Mouse (Mus musculus): Measurements from ENCODE around the gene Rasgrp3.
"Not testable (repeated sequence)": the region's sequence is repeated elsewhere in the genome, so short reads cannot be mapped to it uniquely, and the experiment has no call there.

Gene Rasgrp3

GRCm38 (mm10) chr17:75435599-75435998, at the start of gene Rasgrp3:
TSS of gene Rasgrp3 (plus strand) at chr17:75435896.
- DNase-seq (ENCODE audit: extremely low spot score, low spot score), result no peak

DNA sequence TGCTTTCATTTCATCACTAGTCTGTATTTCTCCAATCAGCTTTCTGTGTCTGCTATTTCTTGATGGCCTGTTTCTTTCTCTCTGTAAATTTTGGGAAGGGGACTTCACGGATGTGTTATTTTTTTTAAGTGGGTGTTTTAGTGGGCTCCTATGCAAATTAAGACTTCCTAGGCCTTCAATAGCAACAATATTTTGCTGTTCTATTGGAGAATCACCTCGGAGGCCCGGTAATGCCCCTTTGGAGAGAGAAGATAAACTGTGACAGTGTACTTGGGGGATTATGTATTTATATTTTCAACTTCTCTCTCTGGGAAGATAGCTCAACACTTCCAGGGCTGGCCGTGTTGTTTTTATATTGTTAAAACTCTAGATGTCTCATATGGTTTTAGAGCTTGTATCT, 47.3 kb upstream of the Rasgrp3 start:
- no peak for DNase-seq (ENCODE audit: extremely low spot score, low spot score)

GRCm38 (mm10) chr17:75390142-75390541, 45.6 kb upstream of the Rasgrp3 start:
- DNase-seq (ENCODE audit: extremely low spot score, low spot score), result no peak

DNA sequence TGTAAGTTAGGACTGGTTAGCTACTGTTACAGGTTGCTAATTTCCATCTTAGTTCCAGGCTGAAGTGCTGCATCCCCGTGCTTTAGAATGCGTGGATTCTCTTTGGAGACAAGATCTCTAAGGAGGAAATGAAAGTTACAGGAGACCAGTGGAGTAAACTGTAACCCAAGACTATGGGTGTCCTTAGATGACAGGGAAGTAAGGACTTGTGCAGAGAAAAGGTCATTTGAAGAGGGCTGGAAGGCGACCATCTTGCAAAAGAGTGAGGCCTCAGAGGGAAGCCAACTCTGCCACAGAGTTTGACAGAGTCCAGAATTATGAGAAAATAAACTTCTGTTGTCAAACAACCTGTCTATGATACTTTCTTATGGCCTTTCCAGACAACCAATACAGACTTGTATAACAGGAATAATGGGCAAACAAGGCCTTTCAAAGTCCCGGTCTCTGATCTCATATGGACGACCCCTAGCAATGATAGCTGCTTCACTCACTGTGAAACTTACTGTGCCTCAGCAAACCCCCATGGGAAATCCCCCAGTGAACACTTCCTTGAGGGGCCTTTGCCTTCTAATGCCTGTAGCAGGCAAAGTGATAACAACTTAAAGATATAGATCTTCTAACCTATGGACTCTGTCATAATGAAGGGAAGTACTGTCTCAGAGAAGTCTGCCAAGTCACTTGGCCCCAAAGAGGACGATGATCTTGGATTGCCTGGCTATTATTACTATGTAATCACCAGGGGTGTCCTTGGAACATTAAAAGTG, 44.1 kb upstream of the Rasgrp3 start:
- DNase-seq (ENCODE audit: extremely low spot score, low spot score), result no peak

DNA sequence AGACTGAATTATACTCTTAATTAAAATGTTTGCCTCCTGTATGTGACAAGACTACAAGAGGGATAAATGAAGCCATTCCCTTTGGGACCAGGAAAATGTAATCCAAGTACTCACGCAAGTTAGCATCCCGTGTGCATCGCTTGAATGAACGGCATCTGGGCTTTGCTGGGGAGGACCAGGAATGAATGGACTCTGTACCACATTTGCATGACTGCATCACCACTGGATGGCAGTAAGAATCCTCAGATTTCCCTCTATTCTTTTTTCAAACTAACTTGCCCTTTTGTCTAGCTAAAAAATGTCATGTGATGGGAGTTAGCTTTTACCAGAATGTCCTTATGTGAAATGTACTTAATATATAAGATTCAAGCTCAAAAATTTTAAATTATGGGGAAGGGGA, 29.3 kb upstream of the Rasgrp3 start:
- no peak for DNase-seq (ENCODE audit: extremely low spot score, low spot score)

- DNase-seq (ENCODE audit: extremely low spot score, low spot score), result no peak
Measured at GRCm38 (mm10) chr17:75416861-75417260, 18.8 kb upstream of the Rasgrp3 start.

DNA sequence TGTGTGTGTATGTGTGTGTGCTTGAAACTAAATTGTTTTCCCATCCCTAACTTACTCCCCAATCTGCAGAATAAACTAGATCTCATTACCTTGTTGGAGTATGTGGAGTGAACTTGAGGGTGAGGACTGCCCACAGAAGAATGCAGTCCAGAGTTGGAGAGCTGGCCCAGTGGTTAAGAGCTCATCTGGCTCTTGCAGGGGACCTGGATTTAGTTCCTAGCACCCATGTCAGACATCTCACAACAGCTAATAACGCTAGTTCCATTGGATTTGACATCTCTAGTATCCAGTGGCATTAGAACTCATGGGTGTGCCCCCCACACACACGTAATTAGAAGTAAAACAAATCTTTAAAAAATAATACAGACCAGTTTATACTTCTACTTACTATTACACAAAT, 1.5 kb upstream of the Rasgrp3 start:
- no peak for DNase-seq (ENCODE audit: extremely low spot score, low spot score)

GRCm38 (mm10) chr17:75434871-75435270, 825 bp upstream of the Rasgrp3 start:
- no peak for DNase-seq (ENCODE audit: extremely low spot score, low spot score)

GRCm38 (mm10) chr17:75436095-75436494, 399 bp downstream of the Rasgrp3 start:
- DNase-seq (ENCODE audit: extremely low spot score, low spot score), result no peak

DNA sequence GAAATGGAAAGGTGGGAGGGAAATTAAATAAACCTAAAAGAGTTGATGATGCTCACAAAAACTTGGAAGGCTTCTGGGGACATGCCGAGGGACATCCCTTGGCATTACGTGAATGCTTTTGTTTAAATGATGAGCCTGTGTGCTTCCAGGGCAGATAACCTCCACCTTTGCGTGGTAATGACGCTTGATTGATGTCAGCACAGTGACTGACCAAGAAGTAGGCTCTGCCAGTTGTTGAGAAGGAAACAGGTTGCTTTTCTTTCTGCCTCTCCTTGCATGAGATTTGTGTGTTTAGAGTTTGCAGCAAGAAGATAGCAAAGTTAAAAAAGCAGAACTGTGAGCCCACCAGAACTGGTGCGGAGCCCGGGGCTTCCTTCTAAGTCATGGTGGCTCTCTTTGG, 1.1 kb downstream of the Rasgrp3 start:
- DNase-seq (ENCODE audit: extremely low spot score, low spot score), result no peak

DNA sequence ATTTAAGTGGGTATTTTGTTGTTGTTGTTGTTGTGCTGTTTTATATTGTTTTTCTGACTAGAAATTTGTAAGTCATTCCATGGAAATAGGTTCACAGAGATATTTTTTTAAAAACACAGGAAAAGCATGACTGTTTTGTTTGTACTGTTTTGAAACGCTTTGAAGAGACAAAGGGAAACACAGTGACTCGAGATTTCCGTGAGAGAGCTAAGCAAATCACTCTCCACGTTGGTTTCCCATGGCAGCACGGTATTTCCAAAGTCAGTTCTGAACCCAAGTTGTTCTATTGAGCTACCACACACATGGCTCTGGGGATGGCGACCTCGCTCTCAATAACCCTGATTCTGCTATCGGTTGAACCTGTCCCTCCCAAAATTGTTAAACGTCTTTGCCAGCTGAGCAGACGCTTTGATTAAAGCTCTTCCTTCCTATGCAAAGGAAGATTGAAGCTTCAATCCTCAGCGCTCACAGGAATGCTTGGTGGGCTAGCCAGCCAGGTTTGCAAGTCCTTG, 1.6 kb downstream of the Rasgrp3 start:
- no peak for DNase-seq (ENCODE audit: extremely low spot score, low spot score)

- no peak for DNase-seq (ENCODE audit: extremely low spot score, low spot score)
Measured at GRCm38 (mm10) chr17:75438162-75438561, 2.5 kb downstream of the Rasgrp3 start.

DNA sequence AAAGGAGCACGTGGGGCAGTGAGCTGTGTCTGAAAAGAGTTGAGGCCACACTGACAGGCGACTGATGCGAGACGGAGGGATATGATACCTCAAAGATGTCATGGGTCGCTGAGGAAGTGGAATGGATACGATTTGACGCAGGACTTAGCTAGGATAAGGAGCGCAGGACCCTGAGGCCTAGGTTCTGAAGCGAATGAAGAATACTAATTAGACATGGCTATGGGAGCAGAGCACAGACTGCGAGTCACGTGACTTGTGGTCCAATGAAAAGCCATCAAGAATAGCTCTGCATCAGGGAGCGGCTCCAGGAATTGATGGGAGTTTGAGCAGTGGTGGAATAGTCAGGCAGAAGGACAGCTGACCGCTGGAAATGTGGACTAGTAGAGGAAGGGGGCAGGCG, 3.4 kb downstream of the Rasgrp3 start:
- DNase-seq (ENCODE audit: extremely low spot score, low spot score), result no peak

DNA sequence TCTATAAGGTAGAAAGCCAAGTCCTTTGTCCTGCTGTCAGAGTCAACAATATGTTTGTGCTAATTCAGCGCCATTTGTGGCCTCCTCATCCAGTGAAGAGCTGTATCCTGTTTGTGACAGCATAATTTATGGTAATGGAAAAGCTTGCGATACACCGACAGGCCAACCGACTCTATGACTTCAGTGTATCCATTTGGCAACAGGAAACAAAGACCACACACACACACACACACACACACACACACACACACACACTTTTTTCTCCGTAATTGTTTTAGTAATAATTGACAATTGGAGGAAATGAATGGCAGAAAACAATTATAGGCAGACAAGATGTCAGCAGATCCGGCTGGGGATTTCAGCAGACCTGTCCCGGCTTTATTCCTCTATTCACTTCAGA, 4.9 kb downstream of the Rasgrp3 start:
- DNase-seq (ENCODE audit: extremely low spot score, low spot score), result no peak

- DNase-seq (ENCODE audit: extremely low spot score, low spot score), result no peak
Measured at GRCm38 (mm10) chr17:75441260-75441830, 5.6 kb downstream of the Rasgrp3 start.

- no peak for DNase-seq (ENCODE audit: extremely low spot score, low spot score)
Measured at GRCm38 (mm10) chr17:75442352-75442751, 6.7 kb downstream of the Rasgrp3 start.

DNA sequence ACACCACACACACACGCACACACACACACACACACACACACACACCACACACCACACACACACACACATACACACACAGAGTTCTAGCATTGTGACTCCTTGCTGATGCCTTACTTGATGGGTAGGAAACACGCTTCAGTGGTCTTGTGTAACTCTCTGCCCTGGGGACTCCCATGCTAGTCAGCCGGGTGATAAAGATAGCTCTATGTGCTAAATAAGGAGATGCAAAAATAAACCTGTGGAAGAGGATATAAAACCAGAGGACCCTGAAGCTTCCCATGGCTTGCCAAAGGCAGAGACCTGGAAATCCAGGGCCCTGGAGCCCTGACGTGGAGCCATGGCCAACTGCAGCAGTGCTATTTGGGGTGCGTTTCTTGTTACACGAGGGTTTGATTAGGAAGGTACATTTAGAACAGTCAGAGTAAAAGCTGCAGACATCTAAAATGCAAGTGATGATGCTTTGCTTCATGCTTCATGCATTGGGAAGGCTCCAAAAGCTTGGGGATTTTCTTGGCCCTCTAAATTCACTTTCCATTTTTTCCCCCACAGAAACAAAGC, 7.4 kb downstream of the Rasgrp3 start:
- no peak for DNase-seq (ENCODE audit: extremely low spot score, low spot score)

GRCm38 (mm10) chr17:75448257-75448656, 12.6 kb downstream of the Rasgrp3 start:
- DNase-seq (ENCODE audit: extremely low spot score, low spot score), result no peak

GRCm38 (mm10) chr17:75449022-75449421, 13.3 kb downstream of the Rasgrp3 start:
- DNase-seq (ENCODE audit: extremely low spot score, low spot score), result no peak

- no peak for DNase-seq (ENCODE audit: extremely low spot score, low spot score)
Measured at GRCm38 (mm10) chr17:75452313-75452712, 16.6 kb downstream of the Rasgrp3 start.

DNA sequence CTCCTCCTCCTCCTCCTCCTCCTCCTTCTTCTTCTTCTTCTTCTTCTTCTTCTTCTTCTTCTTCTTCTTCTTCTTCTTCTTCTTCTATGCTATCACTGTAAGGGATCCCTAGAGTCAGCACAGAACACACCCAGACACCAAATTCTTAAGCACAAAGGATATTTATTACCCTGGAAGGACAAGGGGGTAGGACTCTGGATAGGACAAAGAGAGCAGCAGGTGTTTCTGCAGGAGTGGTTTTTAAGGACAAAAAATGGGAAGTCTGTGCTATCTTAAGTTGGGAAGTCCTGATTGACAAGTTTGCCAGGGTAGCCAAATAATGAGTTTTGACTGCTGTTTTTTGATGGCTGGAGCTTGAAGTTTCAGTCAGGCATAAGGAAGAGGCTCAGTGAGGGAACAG, 17.9 kb downstream of the Rasgrp3 start:
- DNase-seq (ENCODE audit: extremely low spot score, low spot score), result no peak

GRCm38 (mm10) chr17:75456096-75456495, 20.4 kb downstream of the Rasgrp3 start:
- not testable (repeated sequence) for DNase-seq (ENCODE audit: extremely low spot score, low spot score)

GRCm38 (mm10) chr17:75460621-75461020, 24.9 kb downstream of the Rasgrp3 start:
- DNase-seq (ENCODE audit: extremely low spot score, low spot score), result no peak
